Mouse (Mus musculus) liver, embryonic 14.5 days (tissue): ENCODE measurements around the gene Defb43. TPM values are rescaled to one million over a fixed set of nuclear protein-coding genes. Genes with fewer than 3 reads are reported as not detected.

Experiments
- ATAC-seq: fragments of 200-750 bp; cut with Nextera tagmentation; 2 replicates; pipeline ENCODE4 v1.8.0; 2017; ENCODE audit warnings: moderate number of reproducible peaks, mild to moderate bottlenecking, moderate library complexity; ENCODE audit not compliant: insufficient read depth
- DNase-seq, 3 experiments: peaks; one replicate each; pipeline ENCODE4 v3.0.0-alpha.2; 2012 to 2013; ENCODE audit warnings: low read depth in 3 of 3, low spot score in 3 of 3
- H3K27ac ChIP-seq: fragments of 300-500 bp; sonication (generic); 2 replicates; pipeline ENCODE4 v1.5.1; 2014; ENCODE audit warnings: moderate library complexity, mild to moderate bottlenecking, control low read depth, inconsistent platforms
- H3K27me3 ChIP-seq: fragments of 300-500 bp; sonication (generic); 2 replicates; pipeline ENCODE4 v1.6.1; 2014; ENCODE audit warnings: mild to moderate bottlenecking, low read length, moderate library complexity; ENCODE audit not compliant: control insufficient read depth, insufficient read depth
- H3K36me3 ChIP-seq: fragments of 300-500 bp; sonication (generic); replicated peaks from 2 replicates; pipeline ENCODE4 v1.6.1; 2014; ENCODE audit warnings: low read depth; ENCODE audit not compliant: control insufficient read depth, insufficient read depth
- H3K4me1 ChIP-seq, 2 experiments: fragments of 200-500 bp in 1 of 2; fragments of 300-500 bp in 1 of 2; sonication (generic) in 1 of 2; replicated peaks; 2 replicates each; pipeline ENCODE4 v1.6.1; 2012 to 2014; ENCODE audit warnings: antibody characterized with exemption in 1 of 2, inconsistent platforms in 1 of 2, low read length in 1 of 2; ENCODE audit not compliant: control insufficient read depth in 2 of 2, insufficient read depth in 2 of 2
- H3K4me2 ChIP-seq: fragments of 300-500 bp; sonication (generic); 2 replicates; pipeline ENCODE4 v1.6.1; 2014; ENCODE audit warnings: low read depth, mild to moderate bottlenecking, control low read depth, moderate library complexity
- H3K4me3 ChIP-seq, 2 experiments: fragments of 200-500 bp in 1 of 2; fragments of 300-500 bp in 1 of 2; sonication (generic) in 1 of 2; 2 replicates each; pipeline ENCODE4 v1.5.1; 2012 to 2014; ENCODE audit warnings: low read depth in 2 of 2, low read length in 2 of 2, mild to moderate bottlenecking in 2 of 2, control low read depth in 1 of 2, inconsistent platforms in 1 of 2, moderate library complexity in 1 of 2; ENCODE audit not compliant: insufficient read depth in 1 of 2
- H3K9ac ChIP-seq: fragments of 300-500 bp; sonication (generic); replicated peaks from 2 replicates; pipeline ENCODE4 v1.6.1; 2014; ENCODE audit warnings: mild to moderate bottlenecking, control low read depth, moderate library complexity
- H3K9me3 ChIP-seq: fragments of 300-500 bp; sonication (generic); 2 replicates; pipeline ENCODE4 v1.6.1; 2016; ENCODE audit warnings: low read length, mixed read lengths; ENCODE audit not compliant: control insufficient read depth
- CTCF ChIP-seq: IDR thresholded peaks from 2 replicates; pipeline ENCODE4 v1.5.1; 2016; ENCODE audit warnings: antibody characterized with exemption, low read depth, control low read depth
- EP300 ChIP-seq: IDR thresholded peaks from 2 replicates; pipeline ENCODE4 v1.6.1; 2016; ENCODE audit warnings: antibody characterized with exemption, low read depth
- WGBS: fragments of 180-500 bp; shearing (Covaris S2); extraction: QIAGEN DNeasy Blood & Tissue Kit; methylation state at CpG from one replicate; pipeline ENCODE4 v1.1.7; 2014; ENCODE audit not compliant: insufficient replicate concordance; 5-methylcytosine and 5-hydroxymethylcytosine counted together
- polyA plus RNA-seq, 2 experiments: library from polyadenylated mRNA; depleted of rRNA in 1 of 2; stranded (reverse) in 1 of 2; unstranded in 1 of 2; fragments of >200 nt; fragmentation: Nextera tagmentation in 1 of 2; extraction: Ambion mirVana in 1 of 2; gene quantifications; 2 replicates each; pipeline versions ENCODE4 v1.2.1 to v1.2.3; 2012 to 2014

Defb43 gene
- polyA plus RNA-seq, 2 experiments, result not detected

- Histone ChIP-seq H3K4me3 (no peak within 1 kb of the TSS), H3K9me3 (no peaks in the 10 kb centered on the region), H3K9ac (no peak within 1 kb of the TSS), H3K36me3 (no peaks in the 10 kb centered on the region), H3K27me3 (no peaks in the 10 kb centered on the region), H3K27ac (no peak within 1 kb of the TSS), H3K4me2 (no peak within 1 kb of the TSS), H3K4me1 (no peaks in the 10 kb centered on the region)
- no peak for ATAC-seq
- no peak for DNase-seq
- 43% methylated on average over 3 of the region's 3 CpGs for WGBS
- TF ChIP-seq EP300, result no peak
- no peak for TF ChIP-seq CTCF
Measured at GRCm38 (mm10) chr14:63046691-63047090, 35.1 kb downstream of the Defb43 start, which contains the start of gene Defb42. Gene Defb42 (plus strand): TSS chr14:63046991.

DNA sequence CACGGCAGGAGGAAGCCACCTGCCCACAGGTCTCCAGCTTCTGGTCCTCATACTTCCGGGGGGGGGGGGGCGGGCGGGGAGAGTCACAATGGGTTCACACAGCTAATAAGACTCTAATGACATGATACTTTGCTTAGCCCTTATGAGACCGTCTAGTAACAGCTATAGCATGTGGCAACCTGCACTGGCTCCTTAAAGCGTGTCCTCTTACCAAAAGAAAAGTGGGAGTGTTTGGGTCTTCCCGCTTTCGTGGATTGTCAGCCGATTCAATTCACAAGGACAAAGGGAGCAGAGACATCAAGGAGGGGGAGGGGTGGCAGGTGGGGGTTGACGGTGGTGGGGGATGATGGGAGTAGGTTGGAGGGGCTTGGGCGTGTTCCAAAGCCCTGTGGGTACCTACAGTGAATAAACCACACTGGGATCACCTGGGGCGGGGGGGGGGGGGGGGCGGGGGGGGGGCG is 38.4 kb downstream of the Defb43 start, which contains the start of gene Defb30:
Gene Defb30 (minus strand): TSS at position 51 of the 461 bp plus-strand sequence.
- H3K4me1 ChIP-seq, result no peaks in the 10 kb centered on the region
- H3K9ac ChIP-seq, result no peak within 1 kb of the TSS
- 61% methylated on average over 11 of the region's 14 CpGs for WGBS
- no peak within 1 kb of the TSS for H3K27ac ChIP-seq
- no peak within 1 kb of the TSS for H3K4me3 ChIP-seq
- no peaks in the 10 kb centered on the region for H3K36me3 ChIP-seq
- no peaks in the 10 kb centered on the region for H3K27me3 ChIP-seq
- TF ChIP-seq EP300, result no peak
- no peak for ATAC-seq
- no peak within 1 kb of the TSS for H3K4me2 ChIP-seq
- no peaks in the 10 kb centered on the region for H3K9me3 ChIP-seq
- DNase-seq, result no peak

DNA sequence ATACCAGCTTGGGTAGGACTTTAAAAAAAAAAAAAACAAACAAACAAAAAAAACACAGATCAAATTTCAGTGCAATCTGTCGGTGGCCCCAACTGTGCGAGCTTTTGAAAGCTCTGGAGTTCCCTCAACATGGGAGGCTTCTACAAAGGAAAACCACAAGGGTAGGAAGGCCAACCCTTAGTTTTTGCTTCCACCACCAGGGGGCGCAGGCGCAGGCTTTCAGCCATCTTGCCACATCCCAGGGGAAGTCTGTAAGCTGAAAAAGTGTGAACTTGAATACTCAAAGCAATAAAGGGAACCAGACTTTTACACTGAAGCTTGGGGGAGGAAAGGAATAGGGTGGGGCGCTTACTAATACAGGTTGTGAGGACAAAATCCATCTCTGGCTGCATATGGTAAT is 39.2 kb downstream of the Defb43 start:
- ATAC-seq, result no peak
- H3K27me3 ChIP-seq, result no peaks in the 10 kb centered on the region
- no peaks in the 10 kb centered on the region for H3K9me3 ChIP-seq
- WGBS, result 16% methylated on average over 5 of the region's 5 CpGs
- DNase-seq, result peak; percentile 44 to 48 (median 45)
- TF ChIP-seq EP300 (no peak), CTCF (peak; percentile 95)
- H3K9ac ChIP-seq, result no peak overlapping the region
- no peaks in the 10 kb centered on the region for H3K4me1 ChIP-seq
- no peak overlapping the region for H3K4me2 ChIP-seq
- H3K36me3 ChIP-seq, result no peaks in the 10 kb centered on the region
- H3K27ac ChIP-seq, result no peak overlapping the region
- H3K4me3 ChIP-seq, result no peak overlapping the region

- 36% methylated on average over 6 of the region's 6 CpGs for WGBS
- no peak for DNase-seq
- TF ChIP-seq CTCF (peak; percentile 21; the same call in 1 of the 2 replicates), EP300 (no peak)
Measured at GRCm38 (mm10) chr14:63054729-63055128, 43.2 kb downstream of the Defb43 start.

GRCm38 (mm10) chr14:63060361-63060760 is 48.8 kb downstream of the Defb43 start:
- Histone ChIP-seq H3K4me3 (no peak overlapping the region), H3K27ac (no peak overlapping the region), H3K36me3 (no peaks in the 10 kb centered on the region), H3K27me3 (no peaks in the 10 kb centered on the region), H3K4me2 (no peak overlapping the region), H3K9me3 (no peaks in the 10 kb centered on the region; the same call in 1 of the 2 replicates), H3K4me1 (peaks cover 25 to 27% of the 10 kb centered on the region in 2 experiments), H3K9ac (no peak overlapping the region)
- ATAC-seq (no peak), DNase-seq (no peak)
- 64% methylated on average over 10 of the region's 10 CpGs for WGBS
- no peak for TF ChIP-seq CTCF
- TF ChIP-seq EP300, result no peak

More at GRCm38 (mm10) chr14:63054729-63055128, 43.2 kb downstream of the Defb43 start:
- H3K4me2 ChIP-seq, result no peak overlapping the region
- no peaks in the 10 kb centered on the region for H3K9me3 ChIP-seq
- no peak overlapping the region for H3K27ac ChIP-seq
- H3K4me1 ChIP-seq, result no peaks in the 10 kb centered on the region
- H3K27me3 ChIP-seq, result no peaks in the 10 kb centered on the region
- 0 out of 2 replicates have a peak, but pooled peaks have one; percentile 23 for ATAC-seq
- no peak overlapping the region for H3K9ac ChIP-seq
- H3K4me3 ChIP-seq, result no peak overlapping the region
- no peaks in the 10 kb centered on the region for H3K36me3 ChIP-seq
